Mouse (Mus musculus): Measurements from ENCODE around the gene Rap2b.

Rap2b gene

GRCm38 (mm10) chr3:61391564-61391963, 30.1 kb downstream of the Rap2b start:
- no peak for DNase-seq

- DNase-seq, result no peak
Measured at GRCm38 (mm10) chr3:61392881-61393280, 31.4 kb downstream of the Rap2b start.

GRCm38 (mm10) chr3:61393520-61393919, 32.1 kb downstream of the Rap2b start:
- DNase-seq, result no peak

- DNase-seq, result no peak
Measured at GRCm38 (mm10) chr3:61395382-61395781, 33.9 kb downstream of the Rap2b start.

- no peak for DNase-seq
Measured at GRCm38 (mm10) chr3:61396728-61397127, 35.3 kb downstream of the Rap2b start.

- no peak for DNase-seq
Measured at GRCm38 (mm10) chr3:61400823-61401387, 39.5 kb downstream of the Rap2b start.

GRCm38 (mm10) chr3:61406921-61407320, 45.5 kb downstream of the Rap2b start:
- DNase-seq, result no peak

GRCm38 (mm10) chr3:61409683-61410082, 48.2 kb downstream of the Rap2b start:
- DNase-seq, result no peak

GRCm38 (mm10) chr3:61415883-61416282, 54.4 kb downstream of the Rap2b start:
- no peak for DNase-seq
